Mouse (Mus musculus) stomach, embryonic 16.5 days (tissue): Measurements from ENCODE around the gene Cyp2d11. TPM values are rescaled to one million over a fixed set of nuclear protein-coding genes. Genes with fewer than 3 reads are reported as not detected.
"Not testable (repeated sequence)": the region's sequence is repeated elsewhere in the genome, so short reads cannot be mapped to it uniquely, and the experiment has no call there.

Experiments used
- ATAC-seq: fragments of 200-750 bp; cut with Nextera tagmentation; 2 replicates; pipeline ENCODE4 v1.8.0; 2017; ENCODE audit warnings: moderate number of reproducible peaks, moderate TSS enrichment; ENCODE audit not compliant: insufficient read depth, low FRiP score
- H3K27ac ChIP-seq: fragments of 300-500 bp; sonication (generic); 2 replicates; pipeline ENCODE4 v1.5.1; 2014; ENCODE audit warnings: low read length
- H3K27me3 ChIP-seq: fragments of 300-500 bp; sonication (generic); 2 replicates; pipeline ENCODE4 v1.6.1; 2014; ENCODE audit warnings: low read length, control low read depth, mixed read lengths; ENCODE audit not compliant: control insufficient read depth, insufficient read depth
- H3K36me3 ChIP-seq: fragments of 300-500 bp; sonication (generic); 2 replicates; pipeline ENCODE4 v1.6.1; 2014; ENCODE audit warnings: low read length; ENCODE audit not compliant: control insufficient read depth, insufficient read depth
- H3K4me1 ChIP-seq: fragments of 300-500 bp; sonication (generic); 2 replicates; pipeline ENCODE4 v1.6.1; 2014; ENCODE audit warnings: low read length, control low read depth, mixed read lengths; ENCODE audit not compliant: control insufficient read depth, insufficient read depth
- H3K4me2 ChIP-seq: fragments of 300-500 bp; sonication (generic); 2 replicates; pipeline ENCODE4 v1.6.1; 2014; ENCODE audit warnings: low read depth, low read length, mixed read lengths
- H3K4me3 ChIP-seq: fragments of 300-500 bp; sonication (generic); replicated peaks from 2 replicates; pipeline ENCODE4 v1.5.1; 2014; ENCODE audit warnings: mild to moderate bottlenecking, low read length
- H3K9ac ChIP-seq: fragments of 300-500 bp; sonication (generic); 2 replicates; pipeline ENCODE4 v1.6.1; 2014; ENCODE audit warnings: low read length
- H3K9me3 ChIP-seq: fragments of 300-500 bp; sonication (generic); replicated peaks from 2 replicates; pipeline ENCODE4 v1.6.1; 2016; ENCODE audit warnings: low read length, control low read depth; ENCODE audit not compliant: control insufficient read depth
- WGBS: fragments of 180-500 bp; shearing (Covaris S2); extraction: QIAGEN DNeasy Blood & Tissue Kit; methylation state at CpG from one replicate; pipeline ENCODE4 v1.1.7; 2014; 5-methylcytosine and 5-hydroxymethylcytosine counted together
- polyA plus RNA-seq: library from polyadenylated mRNA; unstranded; fragments of >200 nt; fragmentation: Nextera tagmentation; extraction: Ambion mirVana; gene quantifications from 2 replicates; pipeline ENCODE4 v1.2.1, GENCODE M21; 2015

Gene Cyp2d11
- polyA plus RNA-seq, 1 experiment from 2014 or later, result not detected

DNA sequence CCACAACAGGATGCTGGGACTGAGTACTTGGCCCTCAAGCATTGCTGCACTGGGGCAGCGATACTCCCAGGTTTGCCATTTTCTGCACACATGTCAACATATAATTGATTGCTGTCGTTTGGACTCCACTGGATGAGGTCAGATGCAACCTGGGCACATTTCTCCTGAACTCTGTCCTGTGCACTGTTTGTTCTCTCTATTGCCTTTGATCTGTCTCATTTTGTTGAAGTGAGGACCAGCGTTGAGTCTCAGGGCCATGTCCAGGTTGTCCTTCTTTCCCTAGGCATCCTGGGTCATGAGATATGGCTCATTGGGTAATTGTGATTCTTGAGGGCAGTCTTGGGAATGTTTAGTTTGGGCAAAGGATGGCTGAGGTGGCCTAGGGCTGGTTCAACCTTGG is 2.1 kb upstream of the Cyp2d11 start:
- not testable (repeated sequence) for H3K27ac ChIP-seq, H3K4me2 ChIP-seq, ATAC-seq, H3K4me3 ChIP-seq, H3K36me3 ChIP-seq, H3K9me3 ChIP-seq, H3K27me3 ChIP-seq, H3K9ac ChIP-seq, H3K4me1 ChIP-seq
- 71% methylated on average over 3 of the region's 3 CpGs for WGBS

DNA sequence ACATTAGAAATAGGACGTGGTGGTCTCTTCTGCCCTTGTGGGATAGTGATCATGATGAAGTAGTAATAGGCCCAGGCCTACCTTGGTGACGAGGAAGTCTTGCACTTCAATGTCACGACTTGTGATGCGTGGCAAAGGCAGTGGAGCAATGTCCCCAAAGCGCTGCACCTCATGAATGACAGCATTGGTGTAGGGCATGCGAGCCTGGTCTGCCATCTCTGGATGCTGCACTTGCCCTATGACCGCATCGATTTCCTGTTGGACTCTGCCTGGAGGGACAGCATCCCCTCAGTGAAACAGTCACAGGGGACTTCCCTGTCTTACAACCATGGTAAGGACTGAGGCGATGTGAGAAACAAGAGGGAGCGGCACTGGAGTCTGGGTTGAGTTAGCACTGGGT is 3.9 kb downstream of the Cyp2d11 start:
- not testable (repeated sequence) for H3K36me3 ChIP-seq, H3K9me3 ChIP-seq, ATAC-seq, H3K9ac ChIP-seq, H3K4me3 ChIP-seq, H3K27me3 ChIP-seq, H3K27ac ChIP-seq, H3K4me2 ChIP-seq, H3K4me1 ChIP-seq
- WGBS, result 87% methylated on average over 10 of the region's 10 CpGs

DNA sequence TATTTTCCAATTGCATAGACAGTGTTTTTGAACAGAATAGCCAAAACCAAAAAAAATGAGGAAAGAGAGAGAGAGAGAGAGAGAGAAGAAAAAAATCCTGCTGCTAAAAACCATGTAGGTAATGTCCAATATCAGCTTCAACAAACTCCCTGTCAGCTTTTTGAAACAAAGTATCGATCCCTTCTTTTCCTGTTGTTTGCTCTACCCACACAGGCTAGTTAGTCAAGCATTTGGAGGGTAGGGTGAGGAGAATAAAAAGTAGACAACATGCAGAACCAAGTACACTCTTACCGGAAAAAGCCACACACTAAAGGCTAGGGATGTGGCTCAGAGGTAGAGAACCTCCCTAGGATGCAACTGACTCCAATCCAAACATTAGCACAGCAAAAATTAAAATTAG is 8.1 kb downstream of the Cyp2d11 start:
- no peak for ATAC-seq
- Histone ChIP-seq H3K4me3 (no peak overlapping the region), H3K9me3 (no peaks in the 10 kb centered on the region; the same call in 1 of the 2 replicates), H3K4me2 (no peak overlapping the region), H3K27me3 (no peaks in the 10 kb centered on the region), H3K36me3 (no peaks in the 10 kb centered on the region), H3K9ac (no peak overlapping the region), H3K27ac (no peak overlapping the region), H3K4me1 (peaks cover 2% of the 10 kb centered on the region; the same call in 1 of the 2 replicates)
- WGBS, result 64% methylated on average over 2 of the region's 2 CpGs

DNA sequence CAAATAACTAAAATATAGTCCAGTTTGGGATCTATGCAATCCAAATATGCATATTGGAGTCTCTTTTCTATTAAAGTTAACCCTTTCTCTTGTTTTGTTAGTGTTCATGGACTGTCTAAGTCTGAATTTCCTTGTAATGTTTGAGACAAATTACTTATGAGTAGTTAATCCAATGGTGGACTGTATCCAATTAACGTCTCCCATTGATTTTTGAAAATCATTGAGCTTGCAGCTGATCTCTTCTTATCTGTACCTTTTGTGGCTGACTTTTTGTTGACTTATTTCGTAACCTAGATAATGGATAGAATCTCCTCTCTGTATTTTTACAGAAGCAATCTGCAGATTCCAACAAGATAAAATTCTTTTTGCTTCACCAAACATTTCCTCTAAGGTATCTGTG is 11.4 kb downstream of the Cyp2d11 start:
- peaks cover 14% of the 10 kb centered on the region for H3K4me1 ChIP-seq
- no peak overlapping the region for H3K9ac ChIP-seq
- ATAC-seq, result no peak
- 75% methylated on average over 2 of the region's 2 CpGs for WGBS
- no peak overlapping the region for H3K27ac ChIP-seq
- H3K27me3 ChIP-seq, result no peaks in the 10 kb centered on the region
- no peaks in the 10 kb centered on the region; the same call in 1 of the 2 replicates for H3K9me3 ChIP-seq
- no peaks in the 10 kb centered on the region for H3K36me3 ChIP-seq
- no peak overlapping the region for H3K4me3 ChIP-seq
- H3K4me2 ChIP-seq, result no peak overlapping the region

DNA sequence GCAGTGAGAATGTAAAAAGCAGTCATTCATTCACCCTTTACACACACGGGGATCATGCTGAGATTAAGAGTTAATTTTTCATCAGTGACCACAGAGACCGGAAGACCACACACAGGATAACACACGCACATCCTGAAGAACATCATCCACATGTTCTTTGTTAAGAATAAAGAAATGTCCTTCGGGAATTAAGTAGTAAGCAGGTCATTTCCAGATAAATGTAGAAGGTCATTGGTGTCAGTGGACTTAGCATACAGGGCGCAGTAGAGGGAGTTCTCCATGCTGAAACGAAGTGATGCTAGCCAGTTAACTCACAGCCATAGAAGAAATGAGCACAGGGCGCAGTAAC is 13.1 kb downstream of the Cyp2d11 start:
- Histone ChIP-seq H3K4me2 (peak overlapping the region; percentile 79), H3K36me3 (no peaks in the 10 kb centered on the region), H3K9me3 (no peaks in the 10 kb centered on the region; the same call in 1 of the 2 replicates), H3K4me1 (peaks cover 17% of the 10 kb centered on the region), H3K27me3 (no peaks in the 10 kb centered on the region), H3K4me3 (peak overlapping the region; percentile 61), H3K9ac (peak overlapping the region; percentile 56), H3K27ac (peak overlapping the region; percentile 10)
- ATAC-seq, result no peak
- WGBS, result 25% methylated on average over 7 of the region's 7 CpGs

DNA sequence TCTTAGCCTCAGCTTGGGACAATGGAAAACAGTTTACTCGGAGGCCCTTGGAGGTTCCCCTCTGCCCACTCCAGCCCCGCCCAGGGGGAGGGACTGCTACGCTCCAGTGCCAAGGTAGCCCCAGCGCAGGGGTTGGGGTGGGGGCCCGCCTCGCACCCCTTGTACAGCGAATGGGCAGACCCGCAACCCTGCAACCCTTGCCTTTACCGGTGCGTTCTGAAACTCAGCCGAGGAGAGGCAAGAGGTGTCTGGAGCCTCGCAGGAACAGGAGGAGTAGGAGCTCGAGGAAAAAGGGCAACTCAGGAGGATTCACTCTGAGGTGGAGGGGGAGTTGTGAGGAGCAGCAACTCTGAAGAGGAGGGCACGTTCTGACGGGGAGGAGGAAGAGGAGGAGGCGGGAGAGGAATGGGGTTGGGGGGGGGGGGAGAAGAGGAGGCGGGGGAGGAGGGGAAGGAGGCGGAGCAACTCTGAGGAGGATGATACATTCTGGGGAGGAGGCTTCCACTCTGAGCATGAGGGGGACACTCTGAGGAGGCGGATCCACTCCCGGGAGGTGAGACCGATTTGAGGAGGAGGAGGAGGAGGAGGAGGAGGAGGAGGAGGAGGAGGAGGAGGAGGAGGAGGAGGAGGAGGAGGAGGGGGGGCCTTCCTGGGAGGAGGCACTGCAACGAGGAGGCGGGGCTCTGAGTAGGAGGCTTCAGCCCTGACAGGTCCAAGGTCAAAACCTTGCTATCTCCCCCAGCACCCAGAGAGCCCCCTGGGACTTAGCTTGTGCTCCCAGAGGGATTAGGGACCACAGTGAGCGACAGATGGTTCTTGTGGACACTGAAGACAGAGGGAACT is 13.7 kb downstream of the Cyp2d11 start, which contains the start of gene Cyp2d22:
Cyp2d22 (minus strand) TSS at position 390 of the 843 bp plus-strand sequence.
- Histone ChIP-seq H3K9ac (peak within 1 kb of the TSS; percentile 79), H3K9me3 (no peaks in the 10 kb centered on the region; the same call in 1 of the 2 replicates), H3K36me3 (no peaks in the 10 kb centered on the region), H3K4me1 (peaks cover 17% of the 10 kb centered on the region), H3K27ac (peak within 1 kb of the TSS; percentile 90), H3K4me2 (peak within 1 kb of the TSS; percentile 79), H3K27me3 (no peaks in the 10 kb centered on the region), H3K4me3 (peak within 1 kb of the TSS; percentile 61)
- peak; percentile 80 for ATAC-seq
- WGBS, result 4% methylated on average over 19 of the region's 24 CpGs

DNA sequence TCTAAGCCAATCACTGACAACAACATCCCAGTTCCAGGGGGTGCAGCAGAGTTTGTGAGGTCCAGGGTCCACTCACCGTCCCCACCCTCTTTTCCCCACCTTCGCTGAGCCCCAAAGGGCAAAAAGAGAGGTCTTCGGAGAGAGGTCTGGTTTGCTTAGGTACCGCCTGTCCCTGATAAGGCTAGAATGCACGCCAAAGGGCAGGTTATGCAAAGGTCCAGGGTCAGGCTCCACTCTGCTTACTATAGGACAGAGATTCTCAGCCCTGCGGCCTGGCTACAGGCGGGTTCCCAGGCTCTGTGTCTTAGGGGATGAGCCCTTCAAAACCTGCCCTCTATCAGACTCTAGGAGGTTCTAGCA is 14.3 kb downstream of the Cyp2d11 start:
- WGBS, result 17% methylated on average over 7 of the region's 7 CpGs
- peak overlapping the region; percentile 61 for H3K4me3 ChIP-seq
- no peaks in the 10 kb centered on the region for H3K27me3 ChIP-seq
- H3K9me3 ChIP-seq, result no peaks in the 10 kb centered on the region; the same call in 1 of the 2 replicates
- peak overlapping the region; percentile 90 for H3K27ac ChIP-seq
- ATAC-seq, result 0 out of 2 replicates have a peak, but pooled peaks have one; percentile 12
- peaks cover 17% of the 10 kb centered on the region for H3K4me1 ChIP-seq
- H3K4me2 ChIP-seq, result peak overlapping the region; percentile 79
- no peaks in the 10 kb centered on the region for H3K36me3 ChIP-seq
- peak overlapping the region; percentile 79 for H3K9ac ChIP-seq

DNA sequence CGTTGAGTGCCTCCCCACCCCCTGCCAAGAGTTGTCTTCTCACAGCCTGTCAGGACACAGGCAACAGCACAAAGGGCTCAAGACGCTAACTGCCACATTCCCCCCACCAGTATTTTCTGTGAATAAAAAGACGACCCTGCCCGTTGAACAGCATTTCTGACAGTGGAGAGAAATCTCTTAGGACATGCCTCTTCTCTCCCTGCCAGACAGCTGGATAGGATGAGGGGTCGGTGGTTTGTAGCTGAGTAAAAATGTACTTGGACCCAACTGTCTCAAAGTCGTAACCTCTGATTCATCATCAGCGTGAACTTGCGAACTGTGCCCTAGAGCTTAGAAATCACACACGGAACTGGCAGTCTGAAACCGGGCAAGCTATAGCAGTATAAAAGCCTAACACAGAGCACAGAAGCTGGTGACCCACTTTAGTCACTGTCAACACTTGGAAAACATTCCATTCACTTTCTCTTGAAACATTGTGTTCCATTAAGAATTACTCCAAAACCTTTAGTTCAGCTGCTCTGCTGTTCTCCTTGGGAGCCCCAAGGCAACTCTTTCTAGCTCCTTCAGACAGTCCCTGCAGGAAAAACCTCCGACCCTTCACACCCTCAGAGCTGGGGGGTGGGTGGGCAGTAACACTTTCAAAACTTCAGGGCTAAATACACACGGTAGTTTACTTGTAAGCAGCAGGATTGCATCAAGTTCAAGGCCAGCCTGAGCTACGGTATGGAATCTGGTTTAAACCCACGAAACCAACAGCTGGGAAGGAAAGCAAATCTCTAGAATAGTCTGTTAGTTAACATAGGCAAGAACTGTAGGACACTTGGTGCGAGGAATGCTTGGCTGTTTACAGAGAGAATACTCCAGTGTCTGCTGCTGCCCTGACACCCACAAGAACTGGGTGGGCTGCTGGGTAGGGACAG is 15.3 kb downstream of the Cyp2d11 start:
- no peak for ATAC-seq
- peaks cover 17% of the 10 kb centered on the region for H3K4me1 ChIP-seq
- H3K9me3 ChIP-seq, result no peaks in the 10 kb centered on the region; the same call in 1 of the 2 replicates
- peak overlapping the region; percentile 25 for H3K4me3 ChIP-seq
- H3K27me3 ChIP-seq, result no peaks in the 10 kb centered on the region
- 32% methylated on average over 15 of the region's 15 CpGs for WGBS
- peak overlapping the region; percentile 8 for H3K9ac ChIP-seq
- H3K27ac ChIP-seq, result peak overlapping the region; percentile 90
- no peaks in the 10 kb centered on the region for H3K36me3 ChIP-seq
- peak overlapping the region; percentile 79 for H3K4me2 ChIP-seq

DNA sequence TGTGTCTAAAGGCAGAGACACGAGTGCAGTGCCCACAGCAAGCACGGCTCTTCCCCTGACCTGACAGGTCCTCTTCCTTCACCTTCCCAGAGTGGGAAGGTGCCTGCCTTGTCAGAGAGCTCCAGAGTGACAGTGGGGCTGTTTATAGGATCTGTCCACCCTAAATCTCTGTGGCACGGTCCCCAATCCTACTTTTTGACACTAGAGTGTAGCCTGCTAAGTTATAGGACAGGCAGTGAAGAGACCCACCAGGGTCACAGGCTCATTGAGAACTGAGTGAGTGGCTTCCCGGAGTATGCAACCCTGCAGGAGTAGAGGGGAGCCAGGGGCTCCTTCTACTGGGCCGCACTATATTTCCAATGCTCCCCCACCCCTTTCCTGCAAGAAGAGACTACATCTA is 16.1 kb downstream of the Cyp2d11 start:
- 76% methylated on average over 5 of the region's 5 CpGs for WGBS
- Histone ChIP-seq H3K9me3 (no peaks in the 10 kb centered on the region), H3K9ac (no peak overlapping the region), H3K4me3 (no peak overlapping the region), H3K4me2 (no peak overlapping the region), H3K36me3 (no peaks in the 10 kb centered on the region), H3K27ac (0 out of 2 replicates have a peak overlapping the region, but pooled peaks have one; percentile 9), H3K4me1 (peaks cover 17% of the 10 kb centered on the region), H3K27me3 (no peaks in the 10 kb centered on the region)
- no peak for ATAC-seq
